Comparison of ENCODE assay signal across 20 mouse cellular contexts in genomic region chr1:153491345-153491744, GRCm38 (mm10).
"Had no signal": no experiment of that assay in that cellular context is flagged by ENCODE, and none has a peak within 500 bp of the region (broad histone marks: within the 10 kb centered on the region; RNA-seq: fewer than 3 reads in every experiment).

No protein-coding gene starts in this region.

- H3K4me2 ChIP-seq: limb, embryonic 13.5 days; liver, embryonic 13.5 days; lung, embryonic 14.5 days; midbrain, embryonic 12.5 days; midbrain, embryonic 15.5 days; neural tube, embryonic 12.5 days; neural tube, embryonic 15.5 days had no signal

- H3K27me3 ChIP-seq: limb, embryonic 13.5 days; liver, embryonic 13.5 days; megakaryocyte, embryonic 14.5 days; midbrain, embryonic 12.5 days; midbrain, embryonic 15.5 days; neural tube, embryonic 12.5 days; neural tube, embryonic 15.5 days had no signal

- H3K9me3 ChIP-seq: limb, embryonic 10.5 days; limb, embryonic 13.5 days; liver, embryonic 13.5 days; megakaryocyte, embryonic 14.5 days; midbrain, embryonic 12.5 days; midbrain, embryonic 15.5 days; neural tube, embryonic 12.5 days; neural tube, embryonic 15.5 days had no signal

- H3K36me3 ChIP-seq: limb, embryonic 10.5 days; limb, embryonic 13.5 days; liver, embryonic 13.5 days; midbrain, embryonic 12.5 days; midbrain, embryonic 15.5 days; neural tube, embryonic 12.5 days; neural tube, embryonic 15.5 days had no signal

- H3K9ac ChIP-seq: limb, embryonic 13.5 days; liver, embryonic 13.5 days; lung, embryonic 14.5 days; midbrain, embryonic 12.5 days; midbrain, embryonic 15.5 days; neural tube, embryonic 12.5 days; neural tube, embryonic 15.5 days had no signal

- H3K27ac ChIP-seq: layer of hippocampus, adult 2 months; limb, embryonic 10.5 days; limb, embryonic 13.5 days; liver, embryonic 13.5 days; midbrain, embryonic 12.5 days; midbrain, embryonic 15.5 days; neural tube, embryonic 12.5 days; neural tube, embryonic 15.5 days had no signal

- H3K4me3 ChIP-seq: layer of hippocampus, adult 2 months; limb, embryonic 10.5 days; limb, embryonic 13.5 days; liver, embryonic 13.5 days; megakaryocyte, embryonic 14.5 days; midbrain, embryonic 12.5 days; midbrain, embryonic 15.5 days; neural tube, embryonic 12.5 days; neural tube, embryonic 15.5 days had no signal

- ATAC-seq: intestine, embryonic 16.5 days; lung, postnatal 0 days; midbrain, embryonic 15.5 days had no signal

- H3K4me1 ChIP-seq: limb, embryonic 10.5 days; midbrain, embryonic 12.5 days; neural tube, embryonic 12.5 days had no signal

- DNase-seq: kidney, adult 18-20 months; kidney, adult 9 months; kidney, postnatal 14 days; liver; liver, embryonic 13.5 days; lung, embryonic 14.5 days; right cerebral cortex, adult 18-20 months; right cerebral cortex, postnatal 14 days; right cerebral cortex, postnatal 4 days; thymus, postnatal 25 days had no signal
